Mouse (Mus musculus) cerebellum, postnatal 10 days (tissue): Measurements from ENCODE around the gene Hs6st1.

Source experiments
- DNase-seq, 2 experiments: peaks; one replicate each; pipeline ENCODE4 v3.0.0; 2021; ENCODE audit warnings: mixed read lengths in 2 of 2

Hs6st1 gene

DNA sequence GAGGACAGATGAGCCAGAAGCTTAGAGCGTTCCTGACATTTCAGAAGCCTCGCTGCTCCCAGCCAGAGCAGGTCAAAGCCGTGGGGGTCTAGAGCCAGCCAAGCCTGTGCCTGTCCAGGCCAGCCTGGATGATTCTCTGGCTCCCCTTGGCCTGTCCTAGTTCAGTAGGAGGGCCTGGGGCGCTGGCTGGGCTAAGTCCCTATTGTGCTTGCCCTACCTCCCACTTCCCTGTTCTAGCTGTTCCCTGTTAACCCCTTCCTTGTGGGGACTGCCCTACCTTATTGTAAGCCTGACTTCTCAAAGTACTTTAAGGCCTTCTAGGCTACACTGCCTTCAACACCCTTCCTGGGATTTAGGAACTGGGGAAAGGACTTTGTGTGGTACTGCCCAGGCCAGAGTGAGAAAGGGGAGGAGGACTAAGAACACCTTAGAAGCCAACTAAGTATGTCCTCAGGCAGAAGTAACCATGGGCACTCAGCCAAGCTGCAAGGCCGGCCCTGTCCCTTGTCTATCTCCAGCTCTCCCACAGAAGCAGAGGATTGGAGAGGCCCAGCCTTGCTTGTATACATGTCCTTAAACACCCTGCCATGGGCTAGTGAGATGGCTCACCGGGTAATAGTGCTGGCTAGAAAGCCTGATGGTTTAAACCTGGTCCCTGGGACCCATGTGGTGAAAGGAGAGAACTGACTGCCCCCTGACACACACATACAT is 22.0 kb downstream of the Hs6st1 start:
- peak; percentile 62 to 64 for DNase-seq

DNA sequence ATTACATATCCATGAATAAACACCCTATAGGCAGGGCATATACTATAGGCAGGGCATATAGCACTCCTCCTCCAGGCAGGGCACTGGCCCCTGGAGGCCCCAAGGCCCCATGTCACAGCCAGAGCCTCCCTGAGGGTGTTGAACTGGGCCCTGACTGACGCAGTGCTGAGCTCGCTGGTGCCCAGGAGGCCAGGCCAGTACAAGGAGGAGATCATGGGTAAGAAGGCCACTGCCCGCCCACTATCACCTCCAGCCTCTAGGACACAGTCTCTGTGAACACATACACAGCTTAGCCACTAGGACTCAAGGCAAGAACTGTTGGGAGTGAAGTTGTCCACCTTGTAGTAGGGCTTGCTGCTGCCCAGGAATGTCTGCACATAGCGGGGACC is 22.5 kb downstream of the Hs6st1 start:
- no peak for DNase-seq

GRCm38 (mm10) chr1:36091246-36091645 is 23.0 kb downstream of the Hs6st1 start:
- DNase-seq, result no peak

DNA sequence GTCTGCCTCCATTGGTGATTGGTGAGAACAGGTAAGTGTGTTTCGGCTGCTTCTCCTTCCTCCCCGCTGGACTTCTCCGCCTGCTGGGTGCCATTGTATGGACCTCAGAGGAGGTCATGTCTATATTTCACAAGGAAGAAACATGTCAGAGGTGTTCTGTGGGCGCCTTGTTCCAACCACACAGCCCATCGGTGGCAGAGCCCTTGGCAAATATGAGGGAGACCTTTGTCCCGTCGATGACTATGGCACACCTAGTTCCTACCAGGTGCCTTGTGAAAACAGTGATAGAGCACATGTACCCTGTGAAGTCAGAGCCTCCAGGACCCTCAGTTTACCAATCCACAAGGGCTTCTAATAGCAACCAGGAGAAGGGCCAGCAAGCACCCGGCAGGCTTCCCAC is 25.5 kb downstream of the Hs6st1 start:
- DNase-seq, result no peak

DNA sequence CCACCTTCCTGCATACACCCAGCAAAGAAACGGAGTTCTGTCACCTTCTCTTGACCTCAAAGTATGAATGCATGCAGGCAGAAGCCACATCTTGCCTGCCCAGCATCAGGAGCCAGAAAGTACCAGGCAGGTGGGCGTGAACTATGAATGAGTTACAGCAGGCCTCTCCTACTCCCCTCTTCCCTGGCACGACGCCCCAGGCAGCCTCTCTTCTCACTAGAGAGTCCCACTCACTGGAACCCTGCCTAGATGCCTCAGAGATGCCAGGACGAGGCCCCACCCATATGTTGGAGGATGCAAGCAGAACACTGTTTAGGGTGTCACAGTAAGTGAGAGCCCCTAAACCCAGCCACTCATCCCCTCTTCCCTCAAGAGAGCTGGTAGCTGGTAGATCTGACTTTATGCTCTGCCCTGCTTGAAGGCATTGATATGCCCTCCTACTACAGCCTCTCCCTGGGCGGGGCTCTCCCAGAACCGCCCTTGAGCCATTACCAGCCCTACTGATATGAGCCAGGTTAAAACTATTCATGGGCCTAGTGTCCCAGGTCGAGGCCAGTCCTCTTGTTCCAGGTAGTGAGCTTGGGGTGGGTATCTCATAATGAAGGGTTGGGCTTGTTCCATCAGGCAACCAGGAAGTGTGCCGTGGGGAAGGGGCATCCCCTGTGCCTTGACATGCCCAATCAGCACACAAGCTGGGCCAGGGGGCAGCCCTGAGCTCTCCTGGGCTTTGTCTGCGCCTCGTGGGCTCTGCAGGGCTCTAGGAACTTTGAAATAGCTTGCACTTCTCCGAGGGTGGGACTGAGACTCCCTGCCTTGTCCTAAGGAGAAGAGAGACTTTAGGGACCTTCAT is 27.4 kb downstream of the Hs6st1 start:
- peak; percentile 77 to 85 for DNase-seq

GRCm38 (mm10) chr1:36098432-36098831 is 30.2 kb downstream of the Hs6st1 start:
- no peak for DNase-seq

- no peak for DNase-seq
Observed at GRCm38 (mm10) chr1:36100371-36100770, 32.2 kb downstream of the Hs6st1 start.

DNA sequence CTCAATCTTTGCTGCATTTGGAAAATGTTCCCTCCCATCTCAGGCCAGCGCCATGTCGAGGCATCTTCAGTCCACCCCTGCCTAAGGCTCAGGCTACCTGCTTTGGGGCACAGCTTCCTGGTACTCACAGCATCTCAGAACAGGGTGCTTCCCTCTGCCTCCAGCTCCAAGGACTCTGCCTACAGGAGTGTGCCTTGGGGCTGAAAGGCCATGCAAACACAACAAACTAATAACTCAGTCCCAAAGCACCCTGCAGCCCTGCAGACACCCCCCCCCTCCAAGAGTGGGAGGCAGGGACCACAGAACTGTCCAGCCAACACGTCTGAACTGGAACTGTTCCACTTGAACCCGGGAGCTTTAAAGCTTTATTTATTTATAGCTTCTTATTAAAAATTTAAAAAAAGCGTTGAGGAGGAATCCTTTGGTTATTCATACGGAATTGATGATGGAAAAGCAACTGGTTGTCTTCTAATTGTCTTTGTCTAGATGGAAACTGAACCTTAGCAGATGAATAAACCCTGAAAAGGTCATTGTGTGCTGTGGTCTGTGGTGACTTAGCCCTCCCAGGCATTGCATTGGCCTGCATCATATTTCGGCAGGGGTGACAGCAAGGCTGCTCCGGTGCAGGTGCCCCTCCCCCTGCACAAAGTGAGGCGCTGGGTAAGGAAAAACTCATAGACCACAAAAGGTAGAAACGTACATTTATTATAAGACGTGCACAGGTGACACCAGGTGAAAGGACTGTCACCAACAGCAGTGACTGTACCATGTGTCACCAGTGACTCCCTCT is 37.9 kb downstream of the Hs6st1 start:
- no peak for DNase-seq

DNA sequence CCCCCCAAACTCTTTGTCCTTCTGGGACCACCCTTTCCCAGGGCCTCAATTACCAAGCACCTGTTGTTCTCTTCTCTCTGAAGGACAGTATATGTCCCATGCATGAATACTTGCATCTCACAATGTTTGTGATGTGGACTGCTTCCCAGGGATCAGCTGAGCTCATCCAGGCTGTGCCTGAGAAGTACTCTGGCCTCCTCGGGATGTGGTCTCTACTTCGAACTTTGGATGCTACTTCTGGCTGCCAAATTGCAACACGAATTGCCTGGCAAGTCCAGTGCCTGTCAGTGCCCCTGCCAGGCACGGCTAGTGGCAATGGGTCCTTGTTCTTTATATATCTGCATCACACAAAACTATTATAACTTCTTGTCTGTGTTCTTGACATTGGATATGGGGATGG is 41.8 kb downstream of the Hs6st1 start:
- no peak for DNase-seq

- no peak for DNase-seq
Observed at GRCm38 (mm10) chr1:36112665-36113064, 44.5 kb downstream of the Hs6st1 start.

DNA sequence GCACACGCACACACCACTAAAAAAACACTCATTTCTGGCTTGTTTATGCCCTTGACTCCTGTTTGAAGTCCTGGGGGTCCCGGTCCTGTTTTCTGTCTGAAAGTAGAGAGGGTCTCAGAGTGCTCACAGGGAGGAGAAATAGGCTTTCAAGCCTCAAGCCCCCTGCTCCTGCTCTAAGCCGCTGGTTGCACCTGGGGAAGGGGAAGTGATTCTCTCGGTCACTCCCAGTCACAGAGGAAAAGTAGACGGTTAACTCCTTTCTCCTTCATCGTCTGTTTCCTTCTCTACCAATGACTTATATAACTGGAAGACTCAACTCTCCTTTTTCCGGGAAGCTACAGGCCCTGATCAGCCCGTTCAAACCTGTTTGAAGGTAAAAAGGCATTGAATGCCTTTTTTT is 45.5 kb downstream of the Hs6st1 start:
- DNase-seq, result no peak

GRCm38 (mm10) chr1:36114844-36115243 is 46.6 kb downstream of the Hs6st1 start:
- DNase-seq, result no peak

DNA sequence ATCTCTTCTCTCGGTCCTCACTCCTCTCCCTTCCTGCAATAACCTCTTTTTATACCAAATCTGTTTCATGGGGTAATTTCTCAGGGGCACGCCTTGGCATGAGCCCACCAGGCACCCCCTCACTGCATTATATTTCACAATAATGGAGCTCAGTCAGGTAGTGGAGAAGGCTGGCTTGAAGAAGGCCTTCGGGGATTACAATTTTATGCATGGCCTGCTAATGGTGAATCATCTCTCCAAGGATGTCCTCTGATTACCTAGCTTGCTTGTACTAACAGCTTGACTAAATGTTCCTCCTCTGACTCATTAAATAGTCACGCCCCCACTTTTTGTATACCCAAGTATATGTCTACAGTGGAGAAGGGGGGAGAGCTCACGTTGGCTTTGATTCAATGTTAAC is 48.3 kb downstream of the Hs6st1 start:
- no peak for DNase-seq

DNA sequence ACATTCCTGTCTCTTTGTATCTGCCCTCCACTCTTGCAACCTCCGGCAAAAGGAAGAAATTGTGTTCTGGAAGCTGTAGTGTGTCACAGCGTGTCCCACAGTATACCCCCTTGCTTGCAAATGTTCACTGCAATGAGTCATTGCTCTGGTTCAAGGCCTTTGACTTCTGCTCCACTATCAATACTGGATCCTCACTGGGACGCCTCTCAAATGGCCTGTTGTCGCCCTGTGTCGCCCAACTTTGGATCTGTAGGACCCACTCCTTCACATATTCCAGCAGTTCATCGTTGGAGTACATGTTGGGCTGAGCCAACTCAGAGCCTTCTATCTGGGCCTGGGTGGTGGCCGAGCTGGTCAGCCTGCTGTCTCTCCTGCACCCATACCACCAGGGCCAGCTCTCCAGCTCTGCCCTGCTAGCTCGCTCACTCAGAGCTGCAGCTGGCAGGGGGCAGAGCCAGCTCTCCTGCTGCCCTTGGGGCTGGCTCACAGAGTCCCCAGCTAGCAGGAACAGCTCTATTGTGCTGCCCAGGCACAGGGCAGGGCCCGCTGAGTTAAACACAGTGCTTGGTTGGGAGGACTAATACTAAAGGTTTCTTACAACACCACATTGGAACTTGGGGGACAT is 50.0 kb downstream of the Hs6st1 start:
- DNase-seq, result peak in 1 of 2 experiments; percentile 22

- no peak for DNase-seq
Observed at GRCm38 (mm10) chr1:36118958-36119357, 50.8 kb downstream of the Hs6st1 start.

GRCm38 (mm10) chr1:36119426-36119825 is 51.2 kb downstream of the Hs6st1 start:
- DNase-seq, result no peak

- DNase-seq, result no peak
Observed at GRCm38 (mm10) chr1:36121172-36121571, 53.0 kb downstream of the Hs6st1 start.

- no peak for DNase-seq
Observed at GRCm38 (mm10) chr1:36125076-36125475, 56.9 kb downstream of the Hs6st1 start.

- DNase-seq, result no peak
Observed at GRCm38 (mm10) chr1:36129126-36129525, 60.9 kb downstream of the Hs6st1 start.

- no peak for DNase-seq
Observed at GRCm38 (mm10) chr1:36129881-36130280, 61.7 kb downstream of the Hs6st1 start.

- peak in 1 of 2 experiments; percentile 19 for DNase-seq
Observed at GRCm38 (mm10) chr1:36130307-36131035, 62.3 kb downstream of the Hs6st1 start.

DNA sequence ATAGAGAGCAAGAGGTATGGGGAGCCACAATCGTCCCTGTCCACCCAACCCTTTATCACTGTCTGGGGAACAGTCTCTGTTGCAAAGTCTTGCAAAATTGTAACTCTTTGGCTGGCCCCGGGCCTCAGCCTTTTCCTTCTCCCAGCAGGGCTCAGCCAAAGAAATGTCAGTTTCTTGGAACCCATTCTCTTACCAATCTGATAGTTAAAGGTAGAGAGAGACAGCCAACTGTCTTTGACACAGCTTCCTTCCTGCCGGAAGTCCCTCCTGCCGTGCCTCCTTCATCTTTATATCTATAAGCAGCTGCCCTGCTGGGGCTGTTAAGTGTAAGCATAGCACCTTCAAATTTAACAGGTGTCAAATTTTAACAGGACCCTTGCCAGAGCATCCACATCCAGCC is 63.0 kb downstream of the Hs6st1 start:
- DNase-seq, result no peak
